Mouse (Mus musculus) heart, adult 9 months (tissue): ENCODE data around the gene Msh2.

Experiments used
- DNase-seq, 2 experiments: peaks; one replicate each; pipeline ENCODE4 v3.0.0; 2022; ENCODE audit warnings: low spot score in 2 of 2

Gene Msh2

DNA sequence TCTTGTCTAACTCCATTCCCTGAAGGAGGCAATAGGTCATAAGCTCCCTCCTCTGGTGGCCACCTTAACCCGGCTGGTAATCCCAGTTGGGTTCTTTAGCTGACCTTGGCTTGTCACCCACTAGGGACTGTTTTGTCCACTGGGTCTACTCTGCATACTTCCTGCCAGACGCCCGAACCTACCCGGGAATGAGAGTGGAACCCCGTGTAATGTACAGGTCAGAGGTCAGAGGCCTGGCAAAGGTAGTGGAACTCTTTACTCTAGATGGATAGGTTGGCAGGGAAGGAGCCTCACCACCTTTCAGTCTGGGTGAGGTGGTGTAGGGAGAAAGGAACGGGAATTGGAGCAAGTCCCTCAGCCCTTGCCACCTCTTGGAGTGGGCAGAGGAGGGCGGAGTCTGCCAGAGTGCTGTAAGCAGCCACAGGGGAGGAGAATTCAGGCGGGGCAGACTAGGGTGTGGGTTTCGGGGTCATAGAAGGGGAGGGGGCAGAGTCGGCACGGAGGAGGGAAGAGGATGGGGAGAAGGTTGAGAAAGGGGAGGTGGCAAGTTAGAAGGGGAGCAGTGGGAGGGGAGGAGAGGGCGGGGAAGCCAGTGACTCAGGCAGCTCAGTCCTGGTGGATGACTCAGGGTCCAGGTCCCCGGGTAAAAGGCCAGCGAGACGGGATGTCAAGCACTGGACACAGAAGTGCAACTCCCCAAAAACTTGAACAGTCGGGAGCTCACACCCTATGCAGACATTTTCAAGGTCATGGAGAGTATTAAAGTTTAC lies 27.1 kb downstream of the Msh2 start:
- DNase-seq: no peak

DNA sequence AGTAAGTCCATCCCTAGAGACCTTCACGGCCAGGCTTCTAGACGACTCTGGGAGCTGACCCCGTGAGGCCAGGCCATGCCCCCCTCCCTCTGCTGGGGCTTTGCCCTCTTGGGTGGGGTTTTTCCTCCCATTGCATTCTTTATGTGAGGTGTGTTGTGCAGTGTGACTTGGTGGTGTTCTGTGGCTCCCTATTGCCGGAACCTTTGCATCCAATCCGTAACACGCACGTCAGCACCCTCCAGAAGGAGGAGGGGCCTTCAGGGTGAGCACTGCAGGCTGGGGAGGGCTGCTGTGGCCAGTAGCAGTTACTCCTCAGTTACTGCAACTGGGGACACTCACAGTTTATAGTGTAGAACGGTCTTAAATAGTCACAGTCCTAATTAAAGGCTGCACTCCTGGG lies 28.0 kb downstream of the Msh2 start:
- no peak for DNase-seq

DNA sequence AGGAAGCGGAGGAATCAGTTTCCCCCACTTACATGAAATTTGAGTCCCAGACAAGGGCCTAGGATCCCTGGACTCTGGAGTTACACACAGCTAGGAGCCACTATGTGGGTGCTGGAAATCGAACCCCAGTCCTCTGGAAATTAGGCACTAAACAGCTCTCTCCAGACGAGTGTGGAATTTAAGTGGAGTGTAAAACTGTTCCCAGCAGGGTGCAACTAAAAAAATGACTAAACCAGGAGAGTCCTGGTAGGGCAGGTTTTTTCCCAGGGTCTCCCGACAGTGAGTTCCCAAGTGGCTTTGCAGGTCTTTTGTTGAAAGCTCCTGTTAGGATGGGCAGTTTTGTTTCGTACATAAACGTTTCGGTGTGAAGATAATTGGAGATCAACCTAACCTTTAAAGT lies 52.6 kb downstream of the Msh2 start:
- DNase-seq: no peak

- DNase-seq: no peak
Measured at GRCm38 (mm10) chr17:87726489-87727356, 54.6 kb downstream of the Msh2 start.

DNA sequence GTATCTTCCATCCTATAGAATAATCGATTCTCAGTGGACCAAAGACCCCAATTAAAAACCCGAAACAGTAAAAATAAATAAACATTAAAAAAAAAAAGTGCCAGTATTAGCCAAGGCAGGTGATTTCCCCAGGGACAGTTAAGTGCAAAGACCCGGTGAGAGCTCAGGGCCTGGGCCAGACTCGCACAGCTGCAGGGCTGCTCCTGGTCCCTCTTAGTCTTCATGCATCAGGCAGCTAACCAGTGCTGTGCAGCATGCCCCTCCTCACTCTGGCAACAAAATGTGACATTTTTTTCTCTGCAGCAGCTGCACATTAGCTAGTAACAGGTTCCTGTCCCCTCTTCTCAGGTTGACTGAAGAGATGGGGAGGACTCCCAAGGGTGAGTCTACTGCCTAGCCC lies 59.8 kb downstream of the Msh2 start:
- no peak for DNase-seq

DNA sequence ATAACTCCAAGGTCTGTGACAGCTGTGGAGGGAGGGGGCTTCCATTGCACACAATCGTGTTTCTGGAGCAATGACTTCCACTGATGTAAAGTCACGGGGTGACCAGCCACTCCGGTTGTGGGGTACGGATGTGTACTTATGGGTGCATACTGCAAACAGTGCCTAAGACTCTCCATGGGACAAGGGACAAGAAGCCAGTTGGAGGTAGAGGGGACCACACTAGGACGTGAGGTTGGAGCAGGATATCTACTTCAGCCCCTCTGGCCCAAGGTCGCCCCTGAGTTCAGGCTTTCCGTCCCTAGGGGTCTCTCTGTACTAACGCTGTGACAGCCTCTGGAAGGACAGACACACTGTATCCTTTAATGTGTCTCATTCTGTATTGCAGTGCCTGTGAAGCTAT lies 62.3 kb downstream of the Msh2 start:
- no peak for DNase-seq

- no peak for DNase-seq
Measured at GRCm38 (mm10) chr17:87737144-87737543, 65.0 kb downstream of the Msh2 start.

GRCm38 (mm10) chr17:87739835-87740234 lies 67.7 kb downstream of the Msh2 start:
- no peak for DNase-seq

DNA sequence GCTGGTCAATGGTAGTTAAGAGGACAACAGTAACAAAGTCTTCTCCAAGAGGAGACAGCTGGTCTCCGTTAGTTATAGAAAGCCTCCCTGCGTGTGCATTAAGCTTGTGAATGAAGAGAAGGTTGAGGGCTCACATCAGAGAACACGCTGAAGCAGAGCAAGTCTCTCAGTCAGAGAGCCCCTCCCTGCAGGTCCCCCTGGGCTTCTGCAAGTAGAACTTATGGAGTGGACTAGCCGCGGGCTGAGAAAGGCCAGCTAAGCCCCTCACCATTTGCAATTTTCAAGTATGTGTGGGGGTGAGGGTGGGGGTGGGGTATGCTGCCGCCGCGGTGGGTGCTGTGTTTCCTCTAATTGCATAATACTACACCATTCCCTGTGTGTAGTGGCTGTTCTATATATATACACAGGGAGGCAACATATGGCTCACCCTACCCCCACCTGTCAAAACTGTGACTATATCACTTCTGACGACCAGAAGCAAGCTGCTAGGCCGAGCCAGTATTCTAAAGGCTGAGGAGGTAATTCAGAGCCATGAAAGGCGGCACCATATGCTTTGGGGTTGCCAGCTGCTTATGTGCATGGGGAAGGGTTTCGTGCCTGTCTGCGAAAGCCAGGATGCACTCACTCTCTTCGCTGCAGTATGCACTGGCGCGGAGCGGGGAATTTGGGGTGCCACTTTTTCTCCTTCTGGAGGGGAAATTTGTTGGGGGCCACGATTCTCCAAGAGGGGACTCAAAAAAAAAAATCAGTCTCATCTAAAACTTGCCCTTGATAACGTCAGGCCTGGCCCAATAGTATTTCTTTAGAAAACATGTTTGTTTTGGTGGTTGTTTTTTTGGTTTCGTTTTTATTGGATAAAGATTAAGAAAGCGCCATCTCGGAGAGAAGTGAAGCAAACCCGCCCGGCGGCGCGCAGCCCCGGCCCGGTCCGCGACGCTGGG lies 73.1 kb downstream of the Msh2 start:
- no peak for DNase-seq

- DNase-seq: no peak
Measured at GRCm38 (mm10) chr17:87745926-87746888, 74.1 kb downstream of the Msh2 start.

GRCm38 (mm10) chr17:87760315-87760714 lies 88.2 kb downstream of the Msh2 start:
- no peak for DNase-seq

DNA sequence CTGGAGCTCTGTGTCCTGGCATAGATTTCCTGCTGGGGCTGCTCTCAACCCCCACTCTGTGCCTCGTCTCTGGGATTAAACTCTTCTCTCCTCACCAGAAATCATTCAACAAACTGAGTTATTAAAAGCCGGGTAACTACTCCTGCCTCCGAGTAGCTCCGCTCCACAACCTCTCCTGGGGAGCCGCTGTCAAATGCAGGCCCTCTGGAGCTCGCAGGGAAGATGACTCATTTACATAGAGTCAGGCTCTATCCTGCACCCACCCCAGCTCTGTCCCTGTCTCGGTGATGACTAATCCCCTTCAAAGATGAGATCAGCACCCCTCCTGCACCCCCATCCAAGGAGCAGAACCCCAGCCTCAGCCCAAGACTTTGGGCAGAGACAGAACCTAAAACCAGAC lies 91.0 kb downstream of the Msh2 start:
- no peak for DNase-seq

- no peak for DNase-seq
Measured at GRCm38 (mm10) chr17:87765031-87765430, 92.9 kb downstream of the Msh2 start.

- DNase-seq: no peak
Measured at GRCm38 (mm10) chr17:87766888-87767287, 94.8 kb downstream of the Msh2 start.

GRCm38 (mm10) chr17:87770766-87771165 lies 98.6 kb downstream of the Msh2 start:
- peak in 1 of 2 experiments; percentile 6 for DNase-seq

DNA sequence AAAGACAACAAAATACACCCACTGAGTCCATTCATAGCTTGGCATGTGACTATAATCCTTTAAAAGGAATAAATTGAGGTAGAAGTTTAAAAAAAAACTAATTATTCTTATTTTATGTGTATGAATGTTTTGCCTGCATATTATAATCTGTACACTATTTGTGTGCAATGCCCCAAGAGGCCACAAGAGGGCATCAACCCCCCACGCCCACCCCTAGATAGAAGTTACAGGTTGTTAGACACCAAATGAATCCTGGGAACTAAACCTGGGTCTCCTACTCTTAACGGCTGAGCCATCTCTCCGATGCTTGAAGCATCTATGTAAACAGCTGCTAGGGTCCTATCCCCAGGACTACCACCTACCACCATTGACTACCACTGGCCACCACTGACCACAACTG lies 101.0 kb downstream of the Msh2 start:
- DNase-seq: no peak
